Mouse (Mus musculus) spleen, adult 2 months (tissue): Measurements from ENCODE around the gene Angptl1. TPM values are rescaled to one million over a fixed set of nuclear protein-coding genes. Genes with fewer than 3 reads are reported as not detected.

Experiments
- DNase-seq, 2 experiments: peaks; one replicate each; pipeline versions ENCODE4 v3.0.0 to v3.0.0-alpha.2; 2012 to 2021; ENCODE audit warnings: low spot score in 2 of 2, low read depth in 1 of 2
- H3K27ac ChIP-seq: fragments of 200-500 bp; 2 replicates; pipeline ENCODE4 v1.5.1; 2012; ENCODE audit warnings: low read length, inconsistent platforms; ENCODE audit not compliant: insufficient read depth
- H3K27me3 ChIP-seq: fragments of 200-500 bp; 2 replicates; pipeline ENCODE4 v1.6.1; 2012; ENCODE audit warnings: mild to moderate bottlenecking, moderate library complexity, low read length, inconsistent platforms; ENCODE audit not compliant: control insufficient read depth, insufficient read depth
- H3K36me3 ChIP-seq: fragments of 200-500 bp; 2 replicates; pipeline ENCODE4 v1.6.1; 2012; ENCODE audit warnings: mild to moderate bottlenecking, low read length, inconsistent platforms; ENCODE audit not compliant: control insufficient read depth, insufficient read depth
- H3K4me1 ChIP-seq: fragments of 200-500 bp; 2 replicates; pipeline ENCODE4 v1.6.1; 2011; ENCODE audit warnings: inconsistent platforms; ENCODE audit not compliant: control insufficient read depth, insufficient read depth, insufficient read length
- H3K4me3 ChIP-seq: fragments of 200-500 bp; 2 replicates; pipeline ENCODE4 v1.5.1; 2011; ENCODE audit warnings: mild to moderate bottlenecking, inconsistent platforms; ENCODE audit not compliant: insufficient read depth, insufficient read length; ENCODE audit errors: extremely low read depth
- CTCF ChIP-seq: fragments of 200-500 bp; IDR thresholded peaks from 2 replicates; pipeline ENCODE4 v1.5.1; 2011; ENCODE audit warnings: mild to moderate bottlenecking, inconsistent platforms; ENCODE audit not compliant: insufficient read depth, insufficient read length, insufficient replicate concordance; ENCODE audit errors: extremely low read depth
- POLR2A ChIP-seq: fragments of 200-500 bp; IDR thresholded peaks from 2 replicates; pipeline ENCODE4 v1.6.1; 2011; ENCODE audit warnings: low read depth, low read length, inconsistent platforms
- WGBS: fragments of 180-500 bp; shearing (Covaris S2); methylation state at CpG from one replicate; pipeline ENCODE4 v1.1.7; 2018; 5-methylcytosine and 5-hydroxymethylcytosine counted together
- polyA plus RNA-seq: library from polyadenylated mRNA; depleted of rRNA; stranded (reverse); fragments of >200 nt; gene quantifications from 2 replicates; pipeline ENCODE4 v1.2.3, GENCODE M21; 2012

The Angptl1 gene
- polyA plus RNA-seq, 1 experiment = 0.02 TPM

GRCm38 (mm10) chr1:156864240-156864639 is 25.9 kb downstream of the Angptl1 start:
- no peak for DNase-seq
- H3K4me1 ChIP-seq = peaks cover 5% of the 10 kb centered on the region; the same call in 1 of the 2 replicates
- H3K4me3 ChIP-seq = no peak overlapping the region
- WGBS = 74% methylated on average over 3 of the region's 3 CpGs
- no peaks in the 10 kb centered on the region for H3K27me3 ChIP-seq
- TF ChIP-seq POLR2A (no peak), CTCF (no peak)
- peaks cover 20% of the 10 kb centered on the region for H3K36me3 ChIP-seq
- H3K27ac ChIP-seq = no peak overlapping the region

GRCm38 (mm10) chr1:156870028-156870427 is 31.7 kb downstream of the Angptl1 start:
- Histone ChIP-seq H3K4me1 (no peaks in the 10 kb centered on the region), H3K27ac (no peak overlapping the region), H3K4me3 (no peak overlapping the region), H3K27me3 (no peaks in the 10 kb centered on the region), H3K36me3 (peaks cover 26% of the 10 kb centered on the region)
- no peak for DNase-seq
- no peak for TF ChIP-seq CTCF
- TF ChIP-seq POLR2A = no peak
- 85% methylated on average over 5 of the region's 5 CpGs for WGBS

- H3K36me3 ChIP-seq = peaks cover 25% of the 10 kb centered on the region
- no peak overlapping the region for H3K4me3 ChIP-seq
- WGBS = 77% methylated on average over 4 of the region's 4 CpGs
These were observed 32.3 kb downstream of the Angptl1 start for GRCm38 (mm10) chr1:156870616-156871015.

GRCm38 (mm10) chr1:156884782-156885181 is 46.4 kb downstream of the Angptl1 start:
- no peaks in the 10 kb centered on the region for H3K27me3 ChIP-seq
- H3K4me3 ChIP-seq = no peak overlapping the region
- no peaks in the 10 kb centered on the region for H3K4me1 ChIP-seq
- TF ChIP-seq POLR2A = no peak
- no peak for TF ChIP-seq CTCF
- peaks cover 24% of the 10 kb centered on the region for H3K36me3 ChIP-seq
- 91% methylated on average over 2 of the region's 2 CpGs for WGBS
- H3K27ac ChIP-seq = no peak overlapping the region
- DNase-seq = no peak

More at GRCm38 (mm10) chr1:156870616-156871015, 32.3 kb downstream of the Angptl1 start:
- Histone ChIP-seq H3K4me1 (no peaks in the 10 kb centered on the region), H3K27me3 (no peaks in the 10 kb centered on the region), H3K27ac (no peak overlapping the region)
- DNase-seq = no peak
- TF ChIP-seq CTCF = no peak
- TF ChIP-seq POLR2A = no peak

GRCm38 (mm10) chr1:156885879-156886278 is 47.5 kb downstream of the Angptl1 start:
- no peaks in the 10 kb centered on the region for H3K4me1 ChIP-seq
- H3K27me3 ChIP-seq = no peaks in the 10 kb centered on the region
- TF ChIP-seq POLR2A (no peak), CTCF (no peak)
- 94% methylated on average over 2 of the region's 2 CpGs for WGBS
- no peak overlapping the region for H3K4me3 ChIP-seq
- H3K36me3 ChIP-seq = peaks cover 24% of the 10 kb centered on the region
- no peak for DNase-seq
- H3K27ac ChIP-seq = no peak overlapping the region

- no peak overlapping the region for H3K4me3 ChIP-seq
- no peak overlapping the region for H3K27ac ChIP-seq
- no peaks in the 10 kb centered on the region for H3K4me1 ChIP-seq
- WGBS = 92% methylated on average over 4 of the region's 4 CpGs
- peaks cover 26% of the 10 kb centered on the region for H3K36me3 ChIP-seq
- no peak for DNase-seq
- TF ChIP-seq POLR2A (no peak), CTCF (no peak)
- no peaks in the 10 kb centered on the region for H3K27me3 ChIP-seq
These were observed 50.5 kb downstream of the Angptl1 start for GRCm38 (mm10) chr1:156888830-156889229.

- no peak overlapping the region for H3K27ac ChIP-seq
- peaks cover 30% of the 10 kb centered on the region for H3K36me3 ChIP-seq
- no peak overlapping the region for H3K4me3 ChIP-seq
- H3K4me1 ChIP-seq = no peaks in the 10 kb centered on the region
- TF ChIP-seq POLR2A = no peak
- TF ChIP-seq CTCF = no peak
- DNase-seq = no peak
- 91% methylated on average over 4 of the region's 4 CpGs for WGBS
- H3K27me3 ChIP-seq = no peaks in the 10 kb centered on the region
These were observed 53.2 kb downstream of the Angptl1 start for GRCm38 (mm10) chr1:156891561-156891960.
